Mouse (Mus musculus): ENCODE data around the gene Bahcc1.

The Bahcc1 gene

GRCm38 (mm10) chr11:120298441-120299141, 65.8 kb downstream of the Bahcc1 start:
- DNase-seq (ENCODE audit: low read depth), result no peak

- DNase-seq (ENCODE audit: low read depth), result no peak
Observed at GRCm38 (mm10) chr11:120299484-120299883, 66.7 kb downstream of the Bahcc1 start.

- no peak for DNase-seq (ENCODE audit: low read depth)
Observed at GRCm38 (mm10) chr11:120303119-120303518, 70.4 kb downstream of the Bahcc1 start.

GRCm38 (mm10) chr11:120303559-120304349, 71.0 kb downstream of the Bahcc1 start:
- DNase-seq (ENCODE audit: low read depth), result no peak

GRCm38 (mm10) chr11:120304350-120304694, 71.6 kb downstream of the Bahcc1 start:
- no peak for DNase-seq (ENCODE audit: low read depth)

GRCm38 (mm10) chr11:120304886-120305534, 72.3 kb downstream of the Bahcc1 start:
- DNase-seq (ENCODE audit: low read depth), result peak; percentile 97

GRCm38 (mm10) chr11:120305535-120306365, 73.0 kb downstream of the Bahcc1 start:
- DNase-seq (ENCODE audit: low read depth), result no peak

- no peak for DNase-seq (ENCODE audit: low read depth)
Observed at GRCm38 (mm10) chr11:120306366-120307131, 73.8 kb downstream of the Bahcc1 start.

- no peak for DNase-seq (ENCODE audit: low read depth)
Observed at GRCm38 (mm10) chr11:120307132-120307413, 74.3 kb downstream of the Bahcc1 start.

- peak; percentile 71 for DNase-seq (ENCODE audit: low read depth)
Observed at GRCm38 (mm10) chr11:120307566-120308430, 75.1 kb downstream of the Bahcc1 start.

- no peak for DNase-seq (ENCODE audit: low read depth)
Observed at GRCm38 (mm10) chr11:120308441-120309320, 75.9 kb downstream of the Bahcc1 start.

- peak; percentile 83 for DNase-seq (ENCODE audit: low read depth)
Observed at GRCm38 (mm10) chr11:120310813-120311312, 78.1 kb downstream of the Bahcc1 start.

- no peak for DNase-seq (ENCODE audit: low read depth)
Observed at GRCm38 (mm10) chr11:120311561-120311960, 78.8 kb downstream of the Bahcc1 start.

- no peak for DNase-seq (ENCODE audit: low read depth)
Observed at GRCm38 (mm10) chr11:120312069-120312468, 79.3 kb downstream of the Bahcc1 start.

GRCm38 (mm10) chr11:120313906-120314685, 81.3 kb downstream of the Bahcc1 start:
- DNase-seq (ENCODE audit: low read depth), result no peak

- no peak for DNase-seq (ENCODE audit: low read depth)
Observed at GRCm38 (mm10) chr11:120314721-120315415, 82.1 kb downstream of the Bahcc1 start.

- DNase-seq (ENCODE audit: low read depth), result no peak
Observed at GRCm38 (mm10) chr11:120315416-120315761, 82.6 kb downstream of the Bahcc1 start.

Data from c-Kit-positive CD71-positive TER-119-negative erythroid progenitor cells, embryonic 14.5 days (primary cell).